Mouse (Mus musculus): Measurements from ENCODE around the gene Cenpv. TPM values are rescaled to one million over a fixed set of nuclear protein-coding genes. Genes with fewer than 3 reads are reported as not detected.

The Cenpv gene
- polyA plus RNA-seq, 1 experiment from 2014 or later, result 18.9 TPM

- Histone ChIP-seq H3K9me3 (ENCODE audit: low read depth, low read length) (no peaks in the 10 kb centered on the region), H3K9ac (0 out of 2 replicates have a peak overlapping the region, but pooled peaks have one; percentile 39), H3K27ac (ENCODE audit: low read depth) (no peak overlapping the region), H3K36me3 (ENCODE audit: insufficient read depth) (no peaks in the 10 kb centered on the region), H3K27me3 (ENCODE audit: insufficient read depth, low read length) (no peaks in the 10 kb centered on the region), H3K4me2 (peak overlapping the region; percentile 62), H3K4me3 (ENCODE audit: low read depth, low read length) (peak overlapping the region; percentile 29), H3K4me1 (ENCODE audit: insufficient read depth) (0 out of 2 replicates have a peak, but pooled peaks cover 2% of the 10 kb centered on the region)
- TF ChIP-seq CTCF (IDR thresholded peaks at IDR 0.05; ENCODE audit: low read depth), result no peak
- no peak for ATAC-seq (ENCODE audit: insufficient read depth)
- peak; percentile 47 for DNase-seq
- WGBS, result 28% methylated on average over 43 of the region's 43 CpGs
Observed at GRCm38 (mm10) chr11:62560463-62561016, 21.5 kb upstream of the Cenpv start.

GRCm38 (mm10) chr11:62558961-62559646 lies 20.0 kb upstream of the Cenpv start:
- Histone ChIP-seq H3K27ac (ENCODE audit: low read depth) (no peak overlapping the region), H3K9me3 (ENCODE audit: low read depth, low read length) (no peaks in the 10 kb centered on the region), H3K27me3 (ENCODE audit: insufficient read depth, low read length) (no peaks in the 10 kb centered on the region), H3K4me3 (ENCODE audit: low read depth, low read length) (no peak overlapping the region), H3K4me1 (ENCODE audit: insufficient read depth) (peaks cover 6% of the 10 kb centered on the region; the same call in 1 of the 2 replicates), H3K9ac (no peak overlapping the region), H3K4me2 (no peak overlapping the region), H3K36me3 (ENCODE audit: insufficient read depth) (peaks cover 14% of the 10 kb centered on the region)
- ATAC-seq (ENCODE audit: insufficient read depth), result no peak
- WGBS, result 42% methylated on average over 6 of the region's 6 CpGs
- TF ChIP-seq CTCF (IDR thresholded peaks at IDR 0.05; ENCODE audit: low read depth), result no peak
- no peak for DNase-seq

- H3K9me3 ChIP-seq (ENCODE audit: low read depth, low read length), result no peaks in the 10 kb centered on the region
- DNase-seq (no peak), ATAC-seq (ENCODE audit: insufficient read depth) (no peak)
- no peak overlapping the region for H3K4me2 ChIP-seq
- 47% methylated on average over 2 of the region's 2 CpGs for WGBS
- H3K27ac ChIP-seq (ENCODE audit: low read depth), result no peak overlapping the region
- no peak overlapping the region for H3K9ac ChIP-seq
- no peak overlapping the region for H3K4me3 ChIP-seq (ENCODE audit: low read depth, low read length)
- peaks cover 24% of the 10 kb centered on the region for H3K36me3 ChIP-seq (ENCODE audit: insufficient read depth)
- no peaks in the 10 kb centered on the region for H3K27me3 ChIP-seq (ENCODE audit: insufficient read depth, low read length)
- no peak for TF ChIP-seq CTCF (IDR thresholded peaks at IDR 0.05; ENCODE audit: low read depth)
- peaks cover 16% of the 10 kb centered on the region; the same call in 1 of the 2 replicates for H3K4me1 ChIP-seq (ENCODE audit: insufficient read depth)
Observed at GRCm38 (mm10) chr11:62558152-62558551, 19.1 kb upstream of the Cenpv start.

GRCm38 (mm10) chr11:62557205-62557604 lies 18.1 kb upstream of the Cenpv start:
- no peak for DNase-seq
- H3K9ac ChIP-seq, result no peak overlapping the region
- H3K4me1 ChIP-seq (ENCODE audit: insufficient read depth), result peaks cover 16% of the 10 kb centered on the region; the same call in 1 of the 2 replicates
- no peak overlapping the region for H3K4me3 ChIP-seq (ENCODE audit: low read depth, low read length)
- no peaks in the 10 kb centered on the region for H3K27me3 ChIP-seq (ENCODE audit: insufficient read depth, low read length)
- 44% methylated on average over 5 of the region's 5 CpGs for WGBS
- H3K36me3 ChIP-seq (ENCODE audit: insufficient read depth), result peaks cover 27% of the 10 kb centered on the region
- H3K27ac ChIP-seq (ENCODE audit: low read depth), result no peak overlapping the region
- no peak for ATAC-seq (ENCODE audit: insufficient read depth)
- no peak overlapping the region for H3K4me2 ChIP-seq
- H3K9me3 ChIP-seq (ENCODE audit: low read depth, low read length), result no peaks in the 10 kb centered on the region
- TF ChIP-seq CTCF (IDR thresholded peaks at IDR 0.05; ENCODE audit: low read depth), result no peak

GRCm38 (mm10) chr11:62555896-62556412 lies 16.9 kb upstream of the Cenpv start:
- Histone ChIP-seq H3K9me3 (ENCODE audit: low read depth, low read length) (no peaks in the 10 kb centered on the region), H3K27ac (ENCODE audit: low read depth) (no peak overlapping the region), H3K4me2 (no peak overlapping the region), H3K27me3 (ENCODE audit: insufficient read depth, low read length) (no peaks in the 10 kb centered on the region), H3K9ac (no peak overlapping the region), H3K4me1 (ENCODE audit: insufficient read depth) (peaks cover 16% of the 10 kb centered on the region; the same call in 1 of the 2 replicates), H3K4me3 (ENCODE audit: low read depth, low read length) (no peak overlapping the region), H3K36me3 (ENCODE audit: insufficient read depth) (peaks cover 27% of the 10 kb centered on the region)
- TF ChIP-seq CTCF (IDR thresholded peaks at IDR 0.05; ENCODE audit: low read depth), result no peak
- no peak for DNase-seq
- no peak for ATAC-seq (ENCODE audit: insufficient read depth)

GRCm38 (mm10) chr11:62554934-62555517 lies 16.0 kb upstream of the Cenpv start:
- Histone ChIP-seq H3K4me2 (peak overlapping the region; percentile 99), H3K9ac (no peak overlapping the region)

More at GRCm38 (mm10) chr11:62554934-62555517, 16.0 kb upstream of the Cenpv start:
- peaks cover 27% of the 10 kb centered on the region for H3K36me3 ChIP-seq (ENCODE audit: insufficient read depth)
- no peak overlapping the region for H3K27ac ChIP-seq (ENCODE audit: low read depth)
- H3K4me1 ChIP-seq (ENCODE audit: insufficient read depth), result peaks cover 16% of the 10 kb centered on the region; the same call in 1 of the 2 replicates
- DNase-seq (no peak), ATAC-seq (ENCODE audit: insufficient read depth) (no peak)
- TF ChIP-seq CTCF (IDR thresholded peaks at IDR 0.05; ENCODE audit: low read depth), result no peak
- no peaks in the 10 kb centered on the region for H3K9me3 ChIP-seq (ENCODE audit: low read depth, low read length)
- H3K4me3 ChIP-seq (ENCODE audit: low read depth, low read length), result peak overlapping the region; percentile 55; the same call in 1 of the 2 replicates
- no peaks in the 10 kb centered on the region for H3K27me3 ChIP-seq (ENCODE audit: insufficient read depth, low read length)

Measured in lung, embryonic 14.5 days (tissue).